Mouse (Mus musculus) cerebellum, adult 8-10 months (tissue): ENCODE data around the gene Slc8a2.
A peak's percentile ranks its signal among the peaks of the same experiment; 100 is the strongest.

ENCODE experiments used
- DNase-seq: peaks from one replicate; pipeline ENCODE4 v3.0.0; 2022

The Slc8a2 gene

GRCm38 (mm10) chr7:16129421-16129845 is at the start of gene Slc8a2:
Slc8a2 (plus strand) TSS chr7:16129826.
- peak; percentile 97 for DNase-seq

GRCm38 (mm10) chr7:16079947-16080346 is 49.7 kb upstream of the Slc8a2 start:
- peak; percentile 12 for DNase-seq

DNA sequence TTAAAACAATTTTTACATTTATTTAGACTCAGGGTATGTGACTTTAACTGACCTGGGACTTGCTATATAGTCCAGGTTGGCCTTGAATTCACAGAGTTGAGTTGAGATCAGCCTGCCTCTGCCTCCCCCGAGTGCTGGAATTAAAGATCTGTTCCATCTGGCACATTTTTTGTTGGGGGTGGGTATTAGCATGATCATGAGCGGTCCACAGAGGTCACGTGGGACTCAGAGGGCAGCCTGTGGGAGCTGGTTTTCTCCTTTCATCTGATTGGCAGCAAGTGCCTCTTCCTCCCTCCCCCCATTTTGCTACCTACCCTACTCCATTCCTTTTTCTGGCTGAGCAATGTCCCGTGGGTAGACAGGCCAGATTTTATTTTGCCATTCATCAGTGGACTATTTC is 49.0 kb upstream of the Slc8a2 start:
- no peak for DNase-seq

- no peak for DNase-seq
Observed at GRCm38 (mm10) chr7:16083361-16083760, 46.3 kb upstream of the Slc8a2 start.

DNA sequence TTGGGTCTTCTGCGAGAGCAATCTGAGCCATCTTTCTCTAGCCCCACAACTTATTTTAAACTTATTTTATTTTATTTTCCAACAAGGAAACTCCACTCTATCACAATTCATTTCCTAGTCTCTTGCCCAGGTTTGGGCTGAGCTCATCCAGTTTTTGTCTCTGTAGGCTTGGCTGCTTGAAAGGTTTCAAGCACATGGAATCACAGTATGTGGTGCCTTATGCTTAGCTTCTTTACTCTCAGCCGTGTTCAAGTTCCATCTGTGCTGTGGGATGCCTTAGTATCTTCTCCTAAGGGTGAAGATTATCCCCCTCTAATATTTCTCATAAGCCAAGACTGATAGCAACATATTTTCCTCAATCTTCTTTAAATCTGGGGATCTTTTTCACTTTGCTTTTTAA is 42.0 kb upstream of the Slc8a2 start:
- peak; percentile 41 for DNase-seq

DNA sequence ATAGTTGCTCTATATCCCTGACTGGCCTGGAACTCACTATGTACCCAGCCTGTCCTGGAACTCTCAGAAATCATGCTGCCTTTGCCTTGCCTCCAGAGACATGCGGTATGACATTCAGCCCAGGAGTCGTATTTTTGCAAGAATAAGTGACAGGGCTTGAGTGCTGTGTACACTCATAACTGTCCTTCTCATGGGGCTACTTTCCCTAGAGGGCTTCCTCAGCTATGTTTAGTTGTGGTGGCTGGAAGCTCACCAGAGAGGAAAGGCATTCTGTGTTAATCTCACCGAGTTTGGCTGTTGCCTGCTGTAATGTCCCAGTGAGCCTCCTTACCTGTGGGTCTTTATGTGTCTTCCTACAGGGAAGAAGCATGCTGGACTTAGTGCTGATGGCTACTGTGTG is 35.0 kb upstream of the Slc8a2 start:
- no peak for DNase-seq

- peak; percentile 97 for DNase-seq
Observed at GRCm38 (mm10) chr7:16098021-16099017, 31.3 kb upstream of the Slc8a2 start, which contains the start of gene Napa. Napa (plus strand) TSS chr7:16098458.

GRCm38 (mm10) chr7:16099901-16100300 is 29.7 kb upstream of the Slc8a2 start:
- DNase-seq: no peak

DNA sequence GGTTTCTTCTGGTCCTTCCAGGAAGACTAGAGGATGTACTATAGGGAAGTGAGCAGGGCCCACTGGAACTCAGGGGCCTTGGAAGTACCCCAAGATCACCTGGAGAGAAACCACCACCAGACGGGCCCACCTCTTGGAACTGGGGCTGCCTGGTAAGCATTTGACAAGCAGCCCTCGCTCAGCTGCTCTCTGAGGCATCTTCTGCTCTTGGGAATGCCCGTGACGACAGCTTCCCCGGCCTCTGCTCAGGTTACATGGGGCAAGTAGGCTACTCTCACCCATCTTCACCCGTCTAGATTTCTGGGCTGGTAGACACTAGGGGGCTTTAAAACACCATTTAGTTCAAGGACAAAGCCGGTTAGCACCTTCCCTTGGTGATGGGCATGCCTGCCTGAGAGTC is 28.5 kb upstream of the Slc8a2 start:
- no peak for DNase-seq

DNA sequence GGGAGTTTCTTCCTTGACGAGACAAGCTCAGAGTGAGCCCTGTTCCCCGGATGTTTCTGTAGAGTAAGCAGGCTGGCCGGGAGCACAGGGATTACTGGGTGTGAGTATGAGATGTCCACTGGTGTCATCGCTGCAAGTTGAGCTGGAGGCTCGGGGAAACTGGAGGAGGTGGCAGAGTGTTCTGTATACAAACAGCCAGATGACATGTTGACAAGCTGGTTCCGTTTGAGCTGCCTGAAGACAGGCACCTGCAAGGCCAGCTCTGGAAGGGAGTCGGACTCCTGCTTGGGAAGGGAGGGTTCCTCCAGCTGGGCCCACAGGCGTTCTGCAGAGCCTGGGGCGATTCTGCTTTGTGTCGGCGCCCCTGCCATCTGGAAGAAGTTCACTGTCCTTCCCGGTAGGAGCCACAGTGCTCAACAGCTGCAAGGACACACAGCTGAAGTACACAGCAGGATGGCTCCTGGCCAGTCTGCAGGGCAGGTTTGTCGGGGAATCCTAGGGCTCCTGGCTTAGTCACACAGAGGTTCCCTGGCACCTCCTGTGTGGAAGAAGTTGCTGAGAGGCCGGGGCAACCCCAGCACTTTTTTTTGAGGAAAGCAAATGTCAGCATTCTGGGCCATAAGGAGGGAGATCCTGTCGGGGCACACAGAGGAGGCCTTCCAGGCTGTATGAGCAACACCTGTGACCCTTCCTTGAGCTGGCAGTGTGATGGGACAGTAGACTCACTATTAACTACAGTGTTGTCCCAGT is 27.7 kb upstream of the Slc8a2 start:
- no peak for DNase-seq

DNA sequence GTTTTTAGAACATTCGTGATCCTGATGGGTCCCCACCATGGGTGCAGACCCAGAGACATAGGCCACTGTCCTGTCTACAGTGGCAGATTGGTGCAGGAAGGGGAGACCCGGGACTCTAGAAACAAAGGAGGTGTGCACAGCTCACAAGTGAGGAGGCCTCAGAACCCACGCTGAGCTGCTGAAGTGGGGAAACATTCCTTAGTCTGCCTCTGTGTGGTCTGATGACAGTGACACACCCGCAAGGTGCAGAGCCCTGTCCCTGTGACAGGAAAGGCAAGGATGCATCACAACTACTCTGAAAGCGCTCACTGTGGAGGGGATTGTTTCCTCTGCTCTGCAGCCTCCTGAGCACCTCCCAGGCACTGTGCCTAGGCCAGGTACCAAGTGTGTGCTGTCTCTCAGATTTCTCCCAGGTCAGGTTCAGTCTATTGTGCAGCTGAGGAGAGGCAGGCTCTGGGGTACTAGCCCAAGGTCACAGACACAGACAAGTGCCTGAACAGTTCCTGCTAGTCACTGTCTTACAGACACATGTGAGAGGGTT is 26.9 kb upstream of the Slc8a2 start:
- no peak for DNase-seq

DNA sequence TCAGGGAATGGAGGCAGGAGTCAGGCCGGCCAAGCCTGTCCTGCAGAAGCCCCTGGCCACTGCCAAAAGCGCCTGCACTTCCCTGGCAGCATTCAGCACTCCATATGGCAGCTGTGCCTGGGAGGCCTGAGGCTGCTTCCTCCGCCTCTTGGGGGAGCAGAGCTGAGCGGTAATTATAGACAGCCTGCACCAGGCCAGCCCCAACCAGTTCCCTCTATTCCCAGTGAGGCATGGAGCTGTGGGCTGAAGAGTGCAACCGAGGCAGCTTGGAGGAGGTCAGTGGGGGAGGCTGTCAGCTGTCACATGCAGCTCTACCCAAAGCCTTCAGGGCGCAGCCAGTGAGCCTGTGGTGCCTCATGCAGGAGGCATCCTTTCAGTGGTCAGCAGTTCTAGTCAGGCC is 25.9 kb upstream of the Slc8a2 start:
- DNase-seq: peak; percentile 88

DNA sequence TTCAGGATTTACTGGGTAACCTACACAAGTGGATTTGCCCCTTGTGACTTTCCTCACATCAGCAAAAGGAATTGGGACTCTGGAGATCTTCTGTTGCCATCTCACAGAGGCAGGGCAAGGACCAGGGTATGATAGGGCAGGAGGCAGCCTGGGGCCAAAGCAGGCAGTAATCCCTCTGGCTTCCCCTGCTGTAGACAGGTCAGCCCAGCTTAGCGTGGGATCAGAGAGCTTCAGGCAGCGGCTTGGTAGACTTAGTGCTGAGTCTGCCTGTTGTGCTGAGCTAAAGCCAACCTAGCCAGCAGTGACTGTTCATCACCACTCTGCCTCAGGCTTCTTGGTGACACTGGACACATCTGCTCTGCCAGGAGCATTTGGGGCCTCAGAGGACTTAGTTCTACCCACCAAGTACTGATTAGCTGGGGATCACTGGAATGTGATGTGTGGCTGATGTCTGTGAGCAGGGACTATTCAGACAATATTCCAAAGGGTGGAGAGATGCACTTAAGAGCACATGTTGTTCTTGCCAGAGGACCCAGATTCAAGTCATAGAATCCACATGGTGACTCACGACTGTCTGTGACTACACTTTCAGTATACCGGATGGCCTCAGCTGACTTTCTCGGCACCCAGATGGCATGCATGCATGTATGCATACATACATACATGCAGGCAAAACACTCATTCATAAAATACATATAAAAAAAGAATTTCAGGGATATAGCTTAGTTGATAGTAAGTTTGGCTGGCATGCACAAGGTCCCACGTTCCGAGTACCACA is 24.8 kb upstream of the Slc8a2 start:
- no peak for DNase-seq

DNA sequence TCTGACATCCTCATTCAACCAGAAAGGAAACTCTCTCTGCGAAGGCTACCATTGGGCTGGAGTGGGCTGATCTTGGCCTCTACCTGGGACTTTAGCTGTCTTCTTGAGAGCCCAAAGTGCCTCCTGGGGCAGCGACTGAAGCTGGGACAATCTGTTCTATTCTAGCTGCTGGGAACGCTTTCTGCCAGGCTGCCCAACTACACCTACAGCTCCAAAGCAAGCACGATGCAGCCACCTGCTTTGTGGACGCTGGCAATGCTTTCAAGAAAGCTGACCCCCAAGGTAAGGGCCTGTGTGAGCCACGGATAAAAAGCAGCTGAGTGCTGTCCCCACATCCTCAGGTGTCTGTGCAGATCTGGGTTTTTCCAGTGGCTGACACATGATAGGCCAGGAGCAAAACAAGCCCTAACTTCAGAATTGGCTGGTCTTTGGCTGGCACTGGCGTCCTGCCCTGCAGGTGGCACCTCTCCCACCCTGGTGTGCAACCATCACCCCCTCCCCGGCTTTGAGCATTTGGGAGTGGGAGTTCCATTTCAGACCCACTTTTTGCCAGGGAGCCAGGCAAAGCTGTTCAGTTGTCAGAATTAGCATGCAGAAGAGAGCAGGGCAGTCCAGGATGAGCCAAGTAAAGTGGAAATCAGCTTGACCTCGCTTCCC is 20.6 kb upstream of the Slc8a2 start:
- no peak for DNase-seq

GRCm38 (mm10) chr7:16110158-16110557 is 19.5 kb upstream of the Slc8a2 start:
- no peak for DNase-seq

GRCm38 (mm10) chr7:16111284-16112090 is 18.1 kb upstream of the Slc8a2 start:
- no peak for DNase-seq

- no peak for DNase-seq
Observed at GRCm38 (mm10) chr7:16116418-16116817, 13.2 kb upstream of the Slc8a2 start.

DNA sequence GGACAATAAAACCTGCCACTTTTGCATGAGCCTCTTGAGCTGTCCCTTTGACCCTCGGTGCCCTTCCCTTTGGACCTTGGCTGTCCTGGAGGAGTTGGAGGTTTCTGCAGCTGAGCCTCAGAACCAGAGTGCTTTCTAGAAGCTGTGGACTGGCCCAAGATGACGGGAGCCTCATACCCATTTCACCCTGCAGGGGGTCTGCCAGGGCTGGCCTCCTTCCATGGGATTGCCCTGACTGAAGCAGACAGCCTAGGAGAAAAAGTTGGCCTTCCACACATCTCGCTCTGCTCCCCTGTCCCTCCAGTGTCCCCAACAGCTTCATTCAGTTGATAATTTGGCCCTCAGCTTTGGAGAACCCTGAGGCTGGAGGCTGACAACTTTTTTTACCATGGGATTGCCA is 12.5 kb upstream of the Slc8a2 start:
- DNase-seq: peak; percentile 64

DNA sequence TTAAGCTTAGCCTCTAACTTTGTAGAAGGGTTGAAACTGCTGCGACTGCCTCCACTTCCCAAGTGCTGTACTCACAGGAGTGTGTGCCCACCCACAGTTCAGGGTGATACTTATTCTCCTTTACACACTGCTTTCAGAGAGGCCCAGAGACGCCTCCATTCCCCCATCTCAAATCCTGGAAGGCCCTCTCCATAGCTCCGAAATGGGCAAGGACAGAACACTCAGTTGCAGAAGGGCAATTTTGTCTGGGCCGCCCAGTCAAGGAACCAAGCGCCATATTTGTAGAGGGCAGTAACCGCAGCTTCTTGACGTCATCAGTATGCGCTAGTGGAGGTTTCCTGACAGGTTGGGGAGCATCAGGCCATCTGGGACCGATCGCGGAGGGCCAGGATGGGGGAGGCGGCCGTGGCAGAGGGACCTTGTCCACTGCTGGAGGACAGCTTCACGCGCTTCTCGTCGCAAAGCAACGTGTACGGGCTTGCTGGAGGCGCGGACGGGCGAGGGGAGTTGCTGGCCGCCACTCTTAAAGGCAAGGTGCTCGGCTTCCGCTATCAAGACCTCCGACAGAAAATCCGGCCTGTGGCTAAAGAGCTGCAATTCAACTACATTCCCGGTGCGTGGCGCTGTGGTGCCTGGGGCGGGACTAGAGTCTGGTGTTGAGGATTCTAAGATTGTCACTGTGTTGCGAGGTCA is 9.9 kb upstream of the Slc8a2 start, which contains the start of gene Kptn:
TSS of gene Kptn (plus strand) at position 327 of the 693 bp plus-strand sequence.
- DNase-seq: peak; percentile 96

DNA sequence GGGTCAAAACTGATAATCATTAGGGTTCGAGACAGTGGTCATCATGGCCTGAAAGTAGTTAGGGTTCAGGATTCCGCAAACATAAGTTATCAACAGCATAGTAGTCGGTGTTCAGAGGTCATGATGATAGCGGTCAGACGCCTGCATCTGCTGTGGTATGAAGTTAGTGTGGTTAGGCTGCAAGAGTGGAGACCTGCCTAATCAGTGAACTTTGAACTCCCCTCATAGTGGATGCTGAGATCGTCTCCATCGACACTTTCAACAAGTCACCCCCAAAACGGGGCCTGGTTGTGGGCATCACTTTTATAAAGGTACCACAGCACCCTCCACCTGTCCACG is 9.4 kb upstream of the Slc8a2 start:
- no peak for DNase-seq

GRCm38 (mm10) chr7:16125829-16126228 is 3.8 kb upstream of the Slc8a2 start:
- DNase-seq: no peak
